Mouse (Mus musculus): ENCODE data around the gene Camk1d. TPM values are rescaled to one million over a fixed set of nuclear protein-coding genes. Genes with fewer than 3 reads are reported as not detected.

Camk1d gene
- 9.0 and 13.4 TPM in 2 replicates for polyA plus RNA-seq (2012; rRNA removed)

DNA sequence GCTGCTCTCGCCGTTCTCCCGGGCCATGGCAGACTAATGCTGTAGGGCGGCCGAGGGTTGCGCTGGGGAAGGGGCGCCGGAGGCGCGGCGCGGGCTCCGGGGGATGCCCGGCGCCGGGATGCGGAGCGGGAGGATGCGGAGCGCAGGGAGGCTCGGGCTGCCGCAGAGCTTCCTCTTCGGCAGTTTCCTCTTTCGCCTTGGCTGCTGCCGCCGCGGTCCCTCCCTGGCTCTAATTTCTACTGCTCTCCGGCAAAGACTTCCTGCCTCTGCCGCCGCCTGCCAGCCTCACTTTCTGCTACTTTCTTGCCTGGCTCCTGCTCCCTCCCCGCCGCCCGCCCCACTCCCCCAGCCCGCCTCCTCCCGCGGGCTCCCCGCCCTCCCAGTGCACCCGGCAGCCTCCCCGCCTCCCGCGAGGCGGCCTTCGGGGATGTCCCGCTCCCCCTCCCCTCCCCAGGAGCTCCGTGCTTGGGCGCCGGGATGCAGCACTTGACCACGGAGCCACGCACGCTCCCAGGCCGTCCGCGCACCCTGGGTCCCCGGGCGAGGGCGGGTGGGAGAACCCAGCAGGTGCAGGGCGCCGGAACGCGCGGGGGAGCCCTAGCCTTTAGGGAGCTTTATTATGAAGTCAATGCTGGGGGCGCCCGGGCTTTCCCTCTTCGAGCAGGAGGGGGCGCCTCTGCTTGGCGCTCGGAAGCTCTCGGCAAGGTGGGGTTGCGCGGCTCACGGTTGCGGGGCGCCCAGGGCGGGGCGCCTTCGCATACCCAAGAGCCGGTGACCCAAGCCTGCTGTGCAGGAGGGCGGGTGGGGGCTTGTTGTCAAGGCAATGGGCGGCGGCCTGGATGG lies at the start of gene Camk1d:
TSS of gene Camk1d (minus strand) at position 305 of the 843 bp plus-strand sequence.
- no peak for DNase-seq (ENCODE audit: low read depth, low spot score)
- WGBS, result under 1% methylated on average over 79 of the region's 80 CpGs

DNA sequence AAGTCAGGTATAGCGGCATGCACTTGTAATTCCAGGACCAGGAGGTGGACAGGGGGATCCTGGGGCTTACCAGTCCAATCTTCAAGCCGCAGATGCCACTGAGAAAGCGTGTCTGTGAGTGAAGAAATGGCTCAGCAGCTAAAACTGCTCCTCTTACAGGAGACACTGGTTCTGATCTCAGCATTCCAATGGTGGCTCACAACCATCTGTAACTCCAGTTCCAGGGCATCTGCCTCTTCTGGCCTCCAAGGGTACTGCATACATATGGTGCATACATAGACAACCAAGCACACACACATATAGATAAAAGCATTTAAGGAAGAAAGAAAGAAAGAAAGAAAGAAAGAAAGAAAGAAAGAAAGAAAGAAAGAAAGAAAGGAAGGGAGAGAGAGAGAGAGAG lies 47.7 kb upstream of the Camk1d start:
- WGBS, result 99% methylated on average over 3 of the region's 3 CpGs

DNA sequence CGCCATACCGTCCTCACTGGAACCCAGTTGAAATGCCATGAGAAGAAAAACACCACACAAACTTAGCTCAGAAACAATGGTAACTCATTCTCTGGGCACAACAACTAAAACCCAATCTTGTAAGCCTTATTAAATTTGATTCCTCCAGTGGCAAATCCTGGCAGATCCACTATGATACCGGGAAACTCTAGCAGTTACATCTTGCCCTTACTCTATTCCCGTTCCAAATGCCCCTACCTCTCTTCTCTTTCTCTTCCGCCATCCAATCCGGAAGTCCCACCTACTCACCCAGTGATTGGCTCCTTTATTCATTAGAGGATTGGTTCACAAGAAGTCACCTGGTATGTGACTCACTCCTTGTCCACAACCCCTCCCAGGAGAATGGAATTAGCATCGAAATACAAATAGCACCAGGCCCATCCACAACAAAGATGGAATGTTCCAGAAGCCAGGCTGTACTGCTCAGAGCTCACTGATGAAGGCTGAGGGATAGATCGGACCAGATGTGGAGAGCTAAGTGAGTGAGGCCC lies 46.2 kb upstream of the Camk1d start:
- DNase-seq (ENCODE audit: low read depth, low spot score), result no peak
- WGBS, result 97% methylated on average over 8 of the region's 8 CpGs

More for the DNA sequence above, 47.7 kb upstream of the Camk1d start:
- no peak for DNase-seq (ENCODE audit: low read depth, low spot score)

DNA sequence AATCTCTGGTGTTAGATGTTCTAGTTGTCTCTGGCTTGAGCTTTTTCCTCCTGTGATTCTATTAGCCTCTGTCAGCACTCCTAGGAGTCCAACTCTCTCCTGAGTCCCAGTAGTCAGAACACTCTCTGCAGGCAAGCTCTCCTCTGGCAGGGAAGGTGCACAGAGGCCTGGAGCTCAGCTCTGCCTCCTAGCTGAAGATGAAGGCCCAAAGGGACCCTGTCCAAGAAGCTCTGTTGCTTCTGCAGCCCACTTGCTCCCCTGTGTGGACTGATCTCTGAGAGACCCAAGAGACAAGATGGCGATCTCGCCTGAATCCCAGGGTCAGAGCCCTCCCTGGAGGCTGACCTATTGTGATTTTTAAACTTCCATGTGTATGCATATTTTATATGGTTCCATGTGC lies 44.3 kb upstream of the Camk1d start:
- 90% methylated on average over 2 of the region's 2 CpGs for WGBS

DNA sequence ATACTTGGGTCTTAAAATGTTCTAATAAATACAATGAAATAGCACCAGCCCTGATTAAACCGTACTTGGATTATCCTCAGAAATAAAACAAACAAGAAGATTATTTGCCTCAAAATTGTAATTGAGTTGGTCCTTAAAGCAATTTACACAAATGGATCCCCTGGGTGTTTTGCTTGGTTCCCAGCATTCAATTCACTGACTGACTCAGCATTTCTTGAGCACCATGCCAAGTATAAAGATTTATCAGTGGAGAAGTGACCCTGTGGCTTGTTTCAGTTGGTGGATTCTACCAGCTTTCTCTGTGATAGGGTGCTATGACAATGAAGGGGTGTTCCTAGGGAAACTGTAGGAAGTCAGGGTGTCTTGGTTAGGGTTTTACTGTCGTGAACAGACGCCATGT lies 36.6 kb upstream of the Camk1d start:
- WGBS, result 92% methylated on average over 3 of the region's 3 CpGs
- DNase-seq (ENCODE audit: low read depth, low spot score), result no peak

More for the DNA sequence above, 44.3 kb upstream of the Camk1d start:
- no peak for DNase-seq (ENCODE audit: low read depth, low spot score)

DNA sequence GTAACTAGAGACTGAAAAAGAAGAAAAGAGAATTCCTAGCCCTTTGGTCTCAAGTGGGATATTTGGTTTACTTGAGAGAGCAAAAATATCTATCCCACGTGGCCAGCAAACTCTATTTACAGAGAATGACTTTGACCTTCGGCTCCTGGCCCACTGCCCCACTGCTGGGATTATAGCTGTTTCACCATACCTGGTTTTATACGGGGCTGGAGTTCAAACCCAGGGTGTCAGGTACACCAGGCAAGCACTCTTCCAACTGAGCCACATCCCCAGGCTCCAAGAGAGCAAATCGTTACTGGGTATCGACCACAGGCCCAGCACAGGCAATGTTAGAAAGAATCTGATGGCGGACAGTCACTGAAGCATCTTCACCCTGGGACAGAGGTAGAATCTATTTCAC lies 34.9 kb upstream of the Camk1d start:
- DNase-seq (ENCODE audit: low read depth, low spot score), result no peak
- 49% methylated on average over 6 of the region's 6 CpGs for WGBS

DNA sequence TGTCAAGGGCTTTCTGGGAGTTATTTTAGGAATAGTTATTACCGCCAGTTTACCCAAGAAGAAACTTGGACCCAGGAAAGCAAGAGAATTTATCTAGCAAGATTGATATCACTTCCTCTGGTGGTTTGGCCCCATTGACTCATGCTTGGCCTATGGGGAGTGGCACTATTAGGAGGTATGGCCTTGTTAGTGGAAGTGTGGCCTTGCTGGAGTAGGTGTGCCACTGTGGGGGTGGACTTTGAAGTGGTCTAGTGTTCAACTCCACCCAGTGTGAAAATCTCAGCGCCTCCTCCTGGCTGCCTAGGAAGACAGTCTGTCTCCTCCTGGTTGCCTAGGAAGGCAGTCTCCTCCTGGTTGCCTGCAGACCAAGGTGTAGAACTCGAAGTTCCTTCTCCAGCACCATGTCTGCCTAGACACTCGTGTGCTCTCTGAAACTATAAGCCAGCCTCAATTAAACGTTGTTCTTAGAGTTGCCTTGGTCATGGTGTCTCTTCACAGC lies 33.3 kb upstream of the Camk1d start:
- 86% methylated on average over 5 of the region's 5 CpGs for WGBS
- DNase-seq (ENCODE audit: low read depth, low spot score), result no peak

DNA sequence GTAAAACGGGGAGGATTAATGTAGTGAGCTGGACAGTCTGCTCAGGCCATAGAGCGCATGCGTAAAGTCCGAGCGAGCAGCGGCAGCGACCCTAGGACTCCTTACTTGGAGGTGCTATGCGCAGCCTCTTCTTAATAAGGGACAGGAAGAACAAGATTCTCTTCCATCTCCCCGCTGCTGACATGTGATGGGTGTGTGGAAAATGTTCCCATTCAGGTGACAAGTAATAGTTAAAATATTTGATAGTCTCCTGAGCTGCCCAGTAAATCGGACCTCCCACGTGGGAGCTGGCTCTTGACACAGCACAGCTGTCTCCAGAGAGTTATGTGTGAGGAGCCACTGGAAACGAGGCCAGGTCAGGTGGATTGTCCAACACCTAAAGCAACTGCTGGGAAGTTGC lies 32.2 kb upstream of the Camk1d start:
- 64% methylated on average over 12 of the region's 12 CpGs for WGBS
- no peak for DNase-seq (ENCODE audit: low read depth, low spot score)

DNA sequence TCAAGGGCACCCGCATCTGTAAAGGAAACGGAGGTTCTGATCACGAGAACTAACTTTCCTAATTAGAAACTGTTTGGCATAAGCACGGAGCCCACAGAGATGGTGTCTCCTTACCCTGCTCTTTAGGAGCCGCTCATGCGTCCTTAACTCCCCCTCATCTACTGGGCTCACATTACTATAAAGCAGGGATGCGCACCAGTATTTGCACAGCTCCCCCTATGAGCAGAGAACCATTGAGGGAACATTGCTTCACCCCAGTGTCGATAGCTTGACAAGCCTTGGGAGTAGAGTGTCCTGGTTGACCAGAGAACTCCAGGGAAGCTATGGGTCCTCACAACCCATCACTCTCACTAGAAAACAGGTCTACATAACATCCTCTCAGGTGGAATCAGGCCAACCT lies 29.6 kb upstream of the Camk1d start:
- WGBS, result 97% methylated on average over 8 of the region's 8 CpGs
- no peak for DNase-seq (ENCODE audit: low read depth, low spot score)

DNA sequence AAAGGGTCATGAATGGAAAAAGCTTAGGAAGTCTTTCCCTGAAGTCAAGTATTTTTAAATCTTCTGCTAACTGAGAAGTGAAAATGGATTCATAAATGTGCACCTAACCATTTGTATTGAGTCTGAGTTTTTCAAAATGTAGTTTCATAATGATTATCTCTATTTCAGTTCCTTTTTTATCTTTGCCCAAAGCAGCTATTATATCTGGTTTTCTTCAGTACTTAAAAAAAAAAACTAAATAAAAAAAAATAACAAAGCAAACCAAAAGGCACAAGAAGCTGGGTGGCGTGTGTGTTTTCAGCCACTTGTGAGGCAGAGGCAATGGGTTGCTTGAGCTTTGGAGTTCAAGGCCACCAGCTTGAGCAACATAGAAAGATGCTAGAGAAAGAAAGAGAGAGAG lies 26.6 kb upstream of the Camk1d start:
- 89% methylated on average over 1 of the region's 1 CpGs for WGBS
- no peak for DNase-seq (ENCODE audit: low read depth, low spot score)

DNA sequence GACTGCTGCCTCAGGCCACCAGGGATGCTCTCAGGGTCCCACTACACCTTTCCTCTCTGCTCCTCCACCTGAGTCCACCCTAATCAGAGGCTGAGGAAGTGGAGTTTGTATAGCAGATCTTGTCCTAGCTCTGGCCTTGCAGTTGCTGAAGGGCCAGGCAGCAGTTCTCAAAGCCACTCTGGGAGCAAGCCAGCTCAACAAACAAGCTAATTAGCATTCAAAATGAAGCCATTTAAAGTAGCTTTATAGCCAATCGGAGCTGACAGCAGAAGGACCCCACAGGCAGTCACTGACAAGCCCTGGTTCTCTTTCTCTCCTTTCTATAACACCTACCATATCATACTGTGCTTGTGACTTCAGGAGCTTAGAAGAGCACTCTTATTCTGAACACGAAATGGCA lies 21.6 kb upstream of the Camk1d start:
- 49% methylated on average over 2 of the region's 2 CpGs for WGBS
- DNase-seq (ENCODE audit: low read depth, low spot score), result no peak

DNA sequence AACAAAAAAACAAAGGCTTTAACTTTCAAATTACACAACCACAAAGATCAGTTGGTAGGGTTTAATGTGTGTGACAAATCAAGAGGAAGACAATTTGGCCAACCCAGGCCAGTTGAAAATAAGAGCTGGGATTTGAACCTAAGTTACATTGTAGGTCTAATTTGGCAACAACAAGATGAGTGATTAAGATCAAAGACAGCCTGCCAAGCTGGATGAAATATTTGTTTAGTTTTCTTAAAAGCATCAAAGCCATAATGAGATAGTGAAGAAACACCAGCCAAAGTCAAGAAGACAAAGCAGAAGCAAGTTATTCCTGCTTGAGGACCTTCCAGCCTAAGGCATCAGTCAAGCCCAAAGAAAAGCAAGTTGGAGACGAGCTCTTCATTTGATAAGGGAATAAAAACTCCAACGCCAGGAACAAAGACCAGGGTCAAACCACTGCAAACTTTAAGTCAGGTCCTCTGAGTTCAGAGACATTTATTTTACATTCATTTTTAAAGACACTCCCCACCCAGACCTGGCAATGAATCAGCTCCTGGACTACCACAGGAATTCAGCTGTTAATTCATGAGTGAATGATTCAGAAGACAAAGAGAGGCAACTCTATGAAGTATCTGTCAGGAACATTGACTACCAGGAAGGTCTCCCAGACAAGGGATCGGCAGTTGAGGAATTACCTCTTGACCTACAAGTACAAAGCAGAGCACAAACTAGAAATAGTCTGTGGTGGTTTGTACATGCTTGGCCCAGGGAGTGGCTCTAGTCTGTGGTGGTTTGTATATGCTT lies 19.2 kb upstream of the Camk1d start:
- DNase-seq (ENCODE audit: low read depth, low spot score), result no peak
- WGBS, result 62% methylated on average over 3 of the region's 3 CpGs

DNA sequence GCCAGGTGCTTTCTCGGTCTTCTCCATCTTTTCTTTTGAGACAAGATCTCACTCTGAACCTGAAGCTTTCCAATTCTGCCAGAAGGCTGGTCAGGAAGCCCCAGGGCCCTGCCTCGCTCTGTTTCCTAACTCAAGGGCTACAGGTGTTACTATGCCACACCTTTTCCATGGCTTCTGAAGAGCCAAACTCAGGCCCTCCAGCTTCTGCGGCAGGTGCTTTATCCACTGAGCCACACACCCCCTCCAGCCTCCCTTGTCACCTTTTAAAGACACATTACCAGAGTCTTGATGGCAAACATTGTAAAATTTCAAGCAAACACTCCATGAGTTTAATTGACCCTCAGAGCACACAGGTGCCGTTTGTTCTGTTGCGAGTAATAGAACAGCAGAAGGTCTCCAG lies 17.7 kb upstream of the Camk1d start:
- no peak for DNase-seq (ENCODE audit: low read depth, low spot score)
- WGBS, result 43% methylated on average over 5 of the region's 5 CpGs

DNA sequence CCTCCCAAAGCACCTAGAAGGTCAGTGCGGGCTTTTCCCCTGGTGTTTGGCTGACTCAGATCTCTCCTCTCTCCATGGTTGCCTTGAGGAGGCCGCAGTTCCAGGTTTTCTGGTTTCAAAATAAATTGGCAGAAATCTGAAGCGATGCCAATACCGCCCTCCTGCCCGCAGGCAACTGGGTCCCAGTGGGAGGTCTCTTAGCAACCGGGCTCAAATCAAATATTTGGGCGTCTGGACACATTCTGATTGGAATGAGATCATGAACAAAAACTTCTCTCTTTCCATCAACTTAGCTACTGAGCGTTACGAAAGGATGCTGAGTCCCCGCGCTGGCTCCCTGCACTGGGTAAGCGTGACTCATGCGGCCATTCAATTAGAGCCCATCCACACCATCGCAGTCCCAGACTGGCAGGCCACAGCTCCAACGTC lies 16.1 kb upstream of the Camk1d start:
- 30% methylated on average over 15 of the region's 15 CpGs for WGBS
- no peak for DNase-seq (ENCODE audit: low read depth, low spot score)

DNA sequence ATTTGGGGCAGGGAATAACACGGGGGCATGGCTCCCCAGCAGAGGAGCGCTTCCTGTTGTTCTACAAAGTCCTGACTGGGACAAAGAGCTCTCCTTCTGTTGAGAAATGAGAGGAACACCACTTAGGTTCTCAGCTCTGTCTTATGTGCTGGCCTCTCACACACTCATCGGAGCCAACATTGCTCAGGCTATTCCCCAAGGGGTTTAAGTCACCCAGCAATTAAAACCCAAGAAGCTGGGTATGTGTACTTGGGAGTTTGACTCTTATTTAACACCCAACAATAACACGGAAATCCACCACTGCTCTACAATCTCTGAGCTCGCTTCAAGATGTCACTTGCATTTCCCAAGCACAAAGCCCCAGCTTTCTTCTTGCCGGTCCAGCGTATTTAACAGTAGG lies 15.6 kb upstream of the Camk1d start:
- no peak for DNase-seq (ENCODE audit: low read depth, low spot score)
- 41% methylated on average over 7 of the region's 7 CpGs for WGBS

DNA sequence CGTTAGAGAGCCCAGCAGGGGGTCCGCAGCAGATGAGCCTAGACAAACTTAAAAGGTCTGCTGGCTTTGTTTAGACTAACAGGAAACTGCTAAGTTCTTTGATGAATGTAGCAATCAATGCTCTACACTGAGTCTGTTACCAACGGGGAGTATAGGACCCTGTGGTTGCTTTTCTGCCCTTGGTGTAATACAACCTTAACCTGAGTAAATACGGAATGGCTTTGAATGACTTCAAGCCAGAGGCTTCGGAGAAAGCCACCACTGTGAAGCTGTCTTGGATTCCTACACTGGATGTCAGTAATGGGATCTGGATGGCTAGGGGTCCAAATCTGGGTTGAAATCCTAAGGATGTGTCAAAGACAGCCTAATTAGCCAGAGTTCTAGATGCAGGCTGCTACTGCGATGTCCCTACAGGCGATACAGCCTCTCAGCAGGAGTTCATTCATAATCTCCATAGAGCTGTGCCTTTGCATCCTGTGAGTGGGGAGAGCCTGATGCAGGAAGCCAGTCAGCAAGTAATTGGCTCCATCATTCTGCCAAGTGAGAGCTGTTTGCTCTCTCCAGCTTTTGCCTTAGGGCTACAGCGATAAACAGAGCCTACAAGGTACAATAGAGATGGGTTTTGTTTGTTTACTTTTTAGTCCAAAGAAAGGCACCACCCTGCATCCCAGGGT lies 10.8 kb upstream of the Camk1d start:
- 67% methylated on average over 8 of the region's 8 CpGs for WGBS
- DNase-seq (ENCODE audit: low read depth, low spot score), result no peak

DNA sequence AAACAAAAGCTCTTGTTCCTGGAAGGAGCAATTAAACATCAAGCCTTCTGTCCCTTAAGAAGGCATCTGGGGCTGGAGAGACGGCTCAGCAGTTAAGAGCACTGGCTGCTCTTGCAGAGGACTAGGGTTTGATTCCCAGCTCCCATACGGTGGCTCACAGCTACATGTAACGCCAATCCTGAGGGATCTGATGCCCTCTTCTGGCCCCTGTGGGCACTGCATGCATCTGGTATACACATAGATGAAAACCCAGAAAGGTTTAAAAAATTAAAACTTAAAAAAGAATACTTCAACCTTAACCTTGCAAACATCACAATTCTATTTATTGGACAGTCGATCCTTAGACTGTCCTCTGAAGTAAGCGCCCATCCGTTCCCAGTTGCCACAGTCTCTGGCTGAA lies 3.4 kb upstream of the Camk1d start:
- WGBS, result 89% methylated on average over 6 of the region's 6 CpGs
- no peak for DNase-seq (ENCODE audit: low read depth, low spot score)

DNA sequence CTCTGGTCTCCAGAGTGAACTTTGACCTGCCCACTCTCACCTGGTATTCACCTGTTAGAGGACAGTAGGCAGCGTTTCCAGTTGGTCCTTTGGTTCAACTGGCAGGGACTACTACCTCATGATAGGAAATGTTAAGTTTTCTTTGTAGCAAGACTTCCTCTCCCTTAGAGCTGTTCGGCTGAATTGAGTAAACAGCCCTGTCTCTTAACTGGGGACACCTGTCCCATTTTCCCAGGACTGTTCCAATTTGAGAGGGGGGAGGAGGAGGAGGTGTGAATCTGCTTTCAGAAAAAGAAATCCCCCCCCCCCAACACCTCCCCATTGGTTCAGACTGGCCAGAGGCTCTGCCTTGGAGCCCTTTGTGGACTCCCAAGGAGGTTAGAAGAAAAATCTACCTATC lies 1.2 kb upstream of the Camk1d start:
- 18% methylated on average over 2 of the region's 2 CpGs for WGBS
- no peak for DNase-seq (ENCODE audit: low read depth, low spot score)

DNA sequence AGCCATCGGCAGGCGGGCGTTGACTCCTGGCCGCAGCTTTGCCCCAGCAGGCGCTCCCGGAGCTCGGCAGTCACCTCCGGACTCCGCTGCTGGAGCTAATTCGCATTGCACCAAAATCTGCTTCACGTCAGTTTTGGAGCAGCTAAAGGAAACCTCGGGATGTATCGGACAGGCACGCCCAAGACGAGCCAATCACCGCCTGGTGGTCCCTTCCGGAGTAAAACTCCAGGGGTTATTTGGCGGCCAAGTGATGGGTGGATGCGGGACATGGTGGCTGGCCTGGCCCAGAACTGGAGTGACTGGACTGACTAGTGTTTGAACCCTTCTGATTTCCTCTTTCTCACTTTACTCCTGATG lies 717 bp upstream of the Camk1d start:
- no peak for DNase-seq (ENCODE audit: low read depth, low spot score)
- under 1% methylated on average over 19 of the region's 19 CpGs for WGBS
